Mouse (Mus musculus): Measurements from ENCODE around the gene Tiam2. TPM values are rescaled to one million over a fixed set of nuclear protein-coding genes. Genes with fewer than 3 reads are reported as not detected.

Gene Tiam2
- polyA plus RNA-seq, 1 experiment = 2.5 TPM

- no peaks in the 10 kb centered on the region for H3K27me3 ChIP-seq (ENCODE audit: control insufficient read depth, insufficient read depth, low read length, poor library complexity, severe bottlenecking)
- TF ChIP-seq EP300 (IDR thresholded peaks at IDR 0.05; ENCODE audit: insufficient read depth, low read depth, low read length) (no peak), POLR2A (IDR thresholded peaks at IDR 0.05; ENCODE audit: insufficient read depth, low read length) (no peak), CTCF (IDR thresholded peaks at IDR 0.05; ENCODE audit: low read depth, low read length) (no peak)
- H3K27ac ChIP-seq (ENCODE audit: insufficient read depth, low read length) = no peak overlapping the region
- no peak overlapping the region for H3K4me3 ChIP-seq (ENCODE audit: low read depth, low read length)
- H3K9ac ChIP-seq (ENCODE audit: low read depth, poor library complexity, severe bottlenecking) = no peak overlapping the region
- no peaks in the 10 kb centered on the region for H3K4me1 ChIP-seq (ENCODE audit: control insufficient read depth, insufficient read depth, low read length)
- H3K9me3 ChIP-seq (replicated peaks; ENCODE audit: control insufficient read depth, insufficient read depth, low read length, poor library complexity, severe bottlenecking) = no peaks in the 10 kb centered on the region
- no peaks in the 10 kb centered on the region for H3K36me3 ChIP-seq (ENCODE audit: control insufficient read depth, insufficient read depth, low read length, poor library complexity, severe bottlenecking)
Measured at GRCm38 (mm10) chr17:3420148-3420547, 93.8 kb downstream of the Tiam2 start.

- Histone ChIP-seq H3K9me3 (replicated peaks; ENCODE audit: control insufficient read depth, insufficient read depth, low read length, poor library complexity, severe bottlenecking) (no peaks in the 10 kb centered on the region), H3K4me3 (ENCODE audit: low read depth, low read length) (no peak overlapping the region), H3K4me1 (ENCODE audit: control insufficient read depth, insufficient read depth, low read length) (no peaks in the 10 kb centered on the region), H3K27ac (ENCODE audit: insufficient read depth, low read length) (no peak overlapping the region), H3K9ac (ENCODE audit: low read depth, poor library complexity, severe bottlenecking) (no peak overlapping the region), H3K36me3 (ENCODE audit: control insufficient read depth, insufficient read depth, low read length, poor library complexity, severe bottlenecking) (no peaks in the 10 kb centered on the region), H3K27me3 (ENCODE audit: control insufficient read depth, insufficient read depth, low read length, poor library complexity, severe bottlenecking) (no peaks in the 10 kb centered on the region)
- TF ChIP-seq EP300 (IDR thresholded peaks at IDR 0.05; ENCODE audit: insufficient read depth, low read depth, low read length) = no peak
- TF ChIP-seq POLR2A (IDR thresholded peaks at IDR 0.05; ENCODE audit: insufficient read depth, low read length) = no peak
- no peak for TF ChIP-seq CTCF (IDR thresholded peaks at IDR 0.05; ENCODE audit: low read depth, low read length)
Measured at GRCm38 (mm10) chr17:3423416-3423815, 97.0 kb downstream of the Tiam2 start.

GRCm38 (mm10) chr17:3428659-3429058 lies 102.3 kb downstream of the Tiam2 start:
- H3K9ac ChIP-seq (ENCODE audit: low read depth, poor library complexity, severe bottlenecking) = no peak overlapping the region
- H3K36me3 ChIP-seq (ENCODE audit: control insufficient read depth, insufficient read depth, low read length, poor library complexity, severe bottlenecking) = no peaks in the 10 kb centered on the region
- H3K4me1 ChIP-seq (ENCODE audit: control insufficient read depth, insufficient read depth, low read length) = no peaks in the 10 kb centered on the region
- H3K4me3 ChIP-seq (ENCODE audit: low read depth, low read length) = no peak overlapping the region
- no peaks in the 10 kb centered on the region for H3K27me3 ChIP-seq (ENCODE audit: control insufficient read depth, insufficient read depth, low read length, poor library complexity, severe bottlenecking)
- H3K27ac ChIP-seq (ENCODE audit: insufficient read depth, low read length) = no peak overlapping the region
- TF ChIP-seq EP300 (IDR thresholded peaks at IDR 0.05; ENCODE audit: insufficient read depth, low read depth, low read length) = no peak
- TF ChIP-seq CTCF (IDR thresholded peaks at IDR 0.05; ENCODE audit: low read depth, low read length) = no peak
- no peak for TF ChIP-seq POLR2A (IDR thresholded peaks at IDR 0.05; ENCODE audit: insufficient read depth, low read length)
- no peaks in the 10 kb centered on the region for H3K9me3 ChIP-seq (replicated peaks; ENCODE audit: control insufficient read depth, insufficient read depth, low read length, poor library complexity, severe bottlenecking)

- TF ChIP-seq CTCF (IDR thresholded peaks at IDR 0.05; ENCODE audit: low read depth, low read length) (no peak), EP300 (IDR thresholded peaks at IDR 0.05; ENCODE audit: insufficient read depth, low read depth, low read length) (no peak)
- Histone ChIP-seq H3K36me3 (ENCODE audit: control insufficient read depth, insufficient read depth, low read length, poor library complexity, severe bottlenecking) (no peaks in the 10 kb centered on the region), H3K9me3 (replicated peaks; ENCODE audit: control insufficient read depth, insufficient read depth, low read length, poor library complexity, severe bottlenecking) (no peaks in the 10 kb centered on the region), H3K4me3 (ENCODE audit: low read depth, low read length) (no peak overlapping the region), H3K9ac (ENCODE audit: low read depth, poor library complexity, severe bottlenecking) (no peak overlapping the region), H3K27ac (ENCODE audit: insufficient read depth, low read length) (no peak overlapping the region), H3K27me3 (ENCODE audit: control insufficient read depth, insufficient read depth, low read length, poor library complexity, severe bottlenecking) (no peaks in the 10 kb centered on the region), H3K4me1 (ENCODE audit: control insufficient read depth, insufficient read depth, low read length) (no peaks in the 10 kb centered on the region)
Measured at GRCm38 (mm10) chr17:3432590-3433498, 106.5 kb downstream of the Tiam2 start.

GRCm38 (mm10) chr17:3433521-3434271 lies 107.3 kb downstream of the Tiam2 start:
- Histone ChIP-seq H3K9me3 (replicated peaks; ENCODE audit: control insufficient read depth, insufficient read depth, low read length, poor library complexity, severe bottlenecking) (no peaks in the 10 kb centered on the region), H3K27ac (ENCODE audit: insufficient read depth, low read length) (no peak overlapping the region), H3K36me3 (ENCODE audit: control insufficient read depth, insufficient read depth, low read length, poor library complexity, severe bottlenecking) (no peaks in the 10 kb centered on the region), H3K4me1 (ENCODE audit: control insufficient read depth, insufficient read depth, low read length) (no peaks in the 10 kb centered on the region), H3K9ac (ENCODE audit: low read depth, poor library complexity, severe bottlenecking) (no peak overlapping the region), H3K4me3 (ENCODE audit: low read depth, low read length) (no peak overlapping the region), H3K27me3 (ENCODE audit: control insufficient read depth, insufficient read depth, low read length, poor library complexity, severe bottlenecking) (no peaks in the 10 kb centered on the region)
- TF ChIP-seq POLR2A (IDR thresholded peaks at IDR 0.05; ENCODE audit: insufficient read depth, low read length) (no peak), CTCF (IDR thresholded peaks at IDR 0.05; ENCODE audit: low read depth, low read length) (no peak), EP300 (IDR thresholded peaks at IDR 0.05; ENCODE audit: insufficient read depth, low read depth, low read length) (no peak)

- Histone ChIP-seq H3K9me3 (replicated peaks; ENCODE audit: control insufficient read depth, insufficient read depth, low read length, poor library complexity, severe bottlenecking) (no peaks in the 10 kb centered on the region; the same call in 1 of the 2 replicates), H3K9ac (ENCODE audit: low read depth, poor library complexity, severe bottlenecking) (no peak overlapping the region)
Measured at GRCm38 (mm10) chr17:3435299-3435698, 108.9 kb downstream of the Tiam2 start.

More at GRCm38 (mm10) chr17:3435299-3435698, 108.9 kb downstream of the Tiam2 start:
- TF ChIP-seq POLR2A (IDR thresholded peaks at IDR 0.05; ENCODE audit: insufficient read depth, low read length) (no peak), EP300 (IDR thresholded peaks at IDR 0.05; ENCODE audit: insufficient read depth, low read depth, low read length) (no peak), CTCF (IDR thresholded peaks at IDR 0.05; ENCODE audit: low read depth, low read length) (no peak)
- H3K36me3 ChIP-seq (ENCODE audit: control insufficient read depth, insufficient read depth, low read length, poor library complexity, severe bottlenecking) = no peaks in the 10 kb centered on the region
- H3K27me3 ChIP-seq (ENCODE audit: control insufficient read depth, insufficient read depth, low read length, poor library complexity, severe bottlenecking) = no peaks in the 10 kb centered on the region
- no peaks in the 10 kb centered on the region for H3K4me1 ChIP-seq (ENCODE audit: control insufficient read depth, insufficient read depth, low read length)
- no peak overlapping the region for H3K27ac ChIP-seq (ENCODE audit: insufficient read depth, low read length)
- no peak overlapping the region for H3K4me3 ChIP-seq (ENCODE audit: low read depth, low read length)
